In genomic region chr4:107683006-107683756, GRCm38 (mm10) we compare ENCODE assay signal across 16 mouse cellular contexts. TPM values are rescaled to one million over a fixed set of nuclear protein-coding genes. Genes with fewer than 3 reads are reported as not detected.
"Had no signal": no experiment of that assay in that cellular context is flagged by ENCODE, and none has a peak within 500 bp of the region (broad histone marks: within the 10 kb centered on the region; RNA-seq: fewer than 3 reads in every experiment).

No protein-coding gene starts in this region.

- H3K27me3 ChIP-seq: lung, embryonic 15.5 days had no signal

- H3K27ac ChIP-seq: kidney, embryonic 15.5 days; left cerebral cortex, adult 2 months; liver, embryonic 13.5 days; lung, embryonic 15.5 days; macrophage; midbrain, embryonic 12.5 days had no signal

- DNase-seq: kidney, postnatal 14 days; liver; liver, embryonic 13.5 days; liver, postnatal 0 days; lung, postnatal 14 days; right cerebral cortex, adult 18-20 months; right cerebral cortex, postnatal 25 days; thymus, postnatal 4 days had no signal

- ATAC-seq: liver, postnatal 0 days had no signal

- H3K4me2 ChIP-seq: kidney, embryonic 15.5 days; liver, embryonic 13.5 days; lung, embryonic 15.5 days; midbrain, embryonic 12.5 days had no signal

- H3K9me3 ChIP-seq: kidney, embryonic 15.5 days; liver, embryonic 13.5 days; lung, embryonic 15.5 days; megakaryocyte, embryonic 14.5 days; midbrain, embryonic 12.5 days had no signal

- H3K9ac ChIP-seq: kidney, embryonic 15.5 days; liver, embryonic 13.5 days; liver, postnatal 0 days; lung, embryonic 15.5 days; midbrain, embryonic 12.5 days had no signal

- H3K4me3 ChIP-seq: kidney, embryonic 15.5 days; left cerebral cortex, adult 2 months; liver, embryonic 13.5 days; lung, embryonic 15.5 days; megakaryocyte, embryonic 14.5 days; midbrain, embryonic 12.5 days had no signal

- H3K36me3 ChIP-seq: kidney, embryonic 15.5 days; liver, embryonic 13.5 days; lung, embryonic 15.5 days; midbrain, embryonic 12.5 days had no signal

- H3K4me1 ChIP-seq: liver, embryonic 13.5 days; lung, embryonic 15.5 days had no signal

RNA-seq across cellular contexts. Expression of gene Dmrtb1, which starts 0.8 kb away (rescaled TPM):
- polyA plus RNA-seq: kidney, embryonic 15.5 days; large intestine, adult 2 months; liver, embryonic 13.5 days; liver, postnatal 0 days; lung, embryonic 15.5 days; macrophage; small intestine, adult 2 months had no signal
